14 mouse cellular contexts compared by ENCODE assay signal in genomic region chr3:53987316-53987715, GRCm38 (mm10).
"Had no signal": no experiment of that assay in that cellular context is flagged by ENCODE, and none has a peak within 500 bp of the region (broad histone marks: within the 10 kb centered on the region; RNA-seq: fewer than 3 reads in every experiment).

No protein-coding gene starts in this region.

- H3K9me3 ChIP-seq: midbrain, embryonic 12.5 days; neural tube, embryonic 12.5 days; stomach, embryonic 15.5 days had no signal

- ATAC-seq: midbrain, embryonic 16.5 days had no signal

- H3K4me3 ChIP-seq: midbrain, embryonic 12.5 days; neural tube, embryonic 12.5 days; stomach, embryonic 15.5 days had no signal

- H3K27me3 ChIP-seq: midbrain, embryonic 12.5 days; neural tube, embryonic 12.5 days; stomach, embryonic 15.5 days had no signal

- DNase-seq: lung, adult 18-20 months; lung, embryonic 14.5 days; lung, postnatal 10 days; lung, postnatal 4 days; midbrain, embryonic 14.5 days; right cerebral cortex, postnatal 14 days; thymus, adult 2 months; thymus, postnatal 25 days; thymus, postnatal 4 days had no signal

- H3K9ac ChIP-seq: lung, embryonic 14.5 days; midbrain, embryonic 12.5 days; neural tube, embryonic 12.5 days; stomach, embryonic 15.5 days had no signal

- H3K36me3 ChIP-seq: midbrain, embryonic 12.5 days; neural tube, embryonic 12.5 days; stomach, embryonic 15.5 days had no signal

- H3K4me1 ChIP-seq: midbrain, embryonic 12.5 days; neural tube, embryonic 12.5 days; stomach, embryonic 15.5 days had no signal

- H3K27ac ChIP-seq: midbrain, embryonic 12.5 days; neural tube, embryonic 12.5 days; stomach, embryonic 15.5 days; stomach, postnatal 0 days had no signal

- H3K4me2 ChIP-seq: lung, embryonic 14.5 days; midbrain, embryonic 12.5 days; neural tube, embryonic 12.5 days; stomach, embryonic 15.5 days had no signal
